Mouse (Mus musculus) neural tube, embryonic 14.5 days (tissue): Measurements from ENCODE around the gene Eya2. TPM values are rescaled to one million over a fixed set of nuclear protein-coding genes. Genes with fewer than 3 reads are reported as not detected.

Experiments
- ATAC-seq: fragments of 200-750 bp; cut with Nextera tagmentation; 2 replicates; pipeline ENCODE4 v1.8.0; 2017; ENCODE audit warnings: low read depth, mild to moderate bottlenecking, moderate TSS enrichment, moderate library complexity
- H3K27ac ChIP-seq: fragments of 300-500 bp; sonication (generic); 2 replicates; pipeline ENCODE4 v1.5.1; 2014; ENCODE audit warnings: low read depth, mild to moderate bottlenecking, control low read depth, low read length, moderate library complexity, mixed read lengths
- H3K27me3 ChIP-seq: fragments of 300-500 bp; sonication (generic); 2 replicates; pipeline ENCODE4 v1.6.1; 2014; ENCODE audit warnings: low read length; ENCODE audit not compliant: control insufficient read depth, insufficient read depth
- H3K36me3 ChIP-seq: fragments of 300-500 bp; sonication (generic); 2 replicates; pipeline ENCODE4 v1.6.1; 2014; ENCODE audit warnings: low read length, mixed read lengths; ENCODE audit not compliant: control insufficient read depth, insufficient read depth
- H3K4me1 ChIP-seq: fragments of 300-500 bp; sonication (generic); 2 replicates; pipeline ENCODE4 v1.6.1; 2014; ENCODE audit warnings: low read length; ENCODE audit not compliant: control insufficient read depth, insufficient read depth
- H3K4me2 ChIP-seq: fragments of 300-500 bp; sonication (generic); 2 replicates; pipeline ENCODE4 v1.6.1; 2014; ENCODE audit warnings: mild to moderate bottlenecking, low read depth, low read length, control low read depth
- H3K4me3 ChIP-seq: fragments of 300-500 bp; sonication (generic); 2 replicates; pipeline ENCODE4 v1.5.1; 2014; ENCODE audit warnings: low read depth, low read length, control low read depth, mixed read lengths
- H3K9ac ChIP-seq: fragments of 300-500 bp; sonication (generic); replicated peaks from 2 replicates; pipeline ENCODE4 v1.6.1; 2014; ENCODE audit warnings: low read depth, mild to moderate bottlenecking, control low read depth, low read length, mixed read lengths
- H3K9me3 ChIP-seq: fragments of 300-500 bp; sonication (generic); 2 replicates; pipeline ENCODE4 v1.6.1; 2016; ENCODE audit warnings: low read length; ENCODE audit not compliant: control insufficient read depth
- WGBS: fragments of 180-500 bp; shearing (Covaris S2); extraction: QIAGEN DNeasy Blood & Tissue Kit; methylation state at CpG from one replicate; pipeline ENCODE4 v1.1.7; 2014; 5-methylcytosine and 5-hydroxymethylcytosine counted together
- polyA plus RNA-seq: library from polyadenylated mRNA; unstranded; fragments of >200 nt; fragmentation: Nextera tagmentation; extraction: Ambion mirVana; gene quantifications from 2 replicates; pipeline ENCODE4 v1.2.1, GENCODE M21; 2014

Gene Eya2
- polyA plus RNA-seq, 1 experiment from 2014 or later: 4.7 TPM

GRCm38 (mm10) chr2:165786467-165786866, 191.6 kb downstream of the Eya2 start:
- Histone ChIP-seq H3K27me3 (no peaks in the 10 kb centered on the region), H3K9me3 (no peaks in the 10 kb centered on the region), H3K4me3 (no peak overlapping the region), H3K36me3 (peaks cover 40% of the 10 kb centered on the region), H3K4me1 (peaks cover 10% of the 10 kb centered on the region; the same call in 1 of the 2 replicates), H3K27ac (no peak overlapping the region), H3K9ac (no peak overlapping the region), H3K4me2 (no peak overlapping the region)
- ATAC-seq: no peak
- 74% methylated on average over 1 of the region's 1 CpGs for WGBS

GRCm38 (mm10) chr2:165788005-165788404, 193.2 kb downstream of the Eya2 start:
- WGBS: 43% methylated on average over 11 of the region's 11 CpGs
- peak; percentile 38; the same call in 1 of the 2 replicates for ATAC-seq

GRCm38 (mm10) chr2:165788796-165789195, 194.0 kb downstream of the Eya2 start:
- Histone ChIP-seq H3K9ac (no peak overlapping the region), H3K9me3 (no peaks in the 10 kb centered on the region), H3K4me2 (no peak overlapping the region), H3K27ac (no peak overlapping the region), H3K36me3 (peaks cover 56% of the 10 kb centered on the region), H3K4me1 (peaks cover 10% of the 10 kb centered on the region; the same call in 1 of the 2 replicates), H3K27me3 (no peaks in the 10 kb centered on the region), H3K4me3 (no peak overlapping the region)
- 95% methylated on average over 9 of the region's 9 CpGs for WGBS
- no peak for ATAC-seq

More at GRCm38 (mm10) chr2:165788005-165788404, 193.2 kb downstream of the Eya2 start:
- H3K4me3 ChIP-seq: no peak overlapping the region
- H3K4me2 ChIP-seq: no peak overlapping the region
- no peaks in the 10 kb centered on the region for H3K27me3 ChIP-seq
- H3K36me3 ChIP-seq: peaks cover 49% of the 10 kb centered on the region
- H3K9me3 ChIP-seq: no peaks in the 10 kb centered on the region
- H3K4me1 ChIP-seq: peaks cover 10% of the 10 kb centered on the region; the same call in 1 of the 2 replicates
- H3K27ac ChIP-seq: no peak overlapping the region
- no peak overlapping the region for H3K9ac ChIP-seq

- Histone ChIP-seq H3K9ac (no peak overlapping the region), H3K27ac (peak overlapping the region; percentile 28; the same call in 1 of the 2 replicates), H3K4me2 (no peak overlapping the region), H3K4me1 (peaks cover 10% of the 10 kb centered on the region; the same call in 1 of the 2 replicates), H3K36me3 (peaks cover 56% of the 10 kb centered on the region), H3K27me3 (no peaks in the 10 kb centered on the region), H3K9me3 (no peaks in the 10 kb centered on the region), H3K4me3 (no peak overlapping the region)
- no peak for ATAC-seq
- 73% methylated on average over 3 of the region's 3 CpGs for WGBS
Observed at GRCm38 (mm10) chr2:165789667-165790066, 194.8 kb downstream of the Eya2 start.

- peaks cover 62% of the 10 kb centered on the region for H3K36me3 ChIP-seq
- no peak overlapping the region for H3K4me3 ChIP-seq
- ATAC-seq: 0 out of 2 replicates have a peak, but pooled peaks have one; percentile 32
- no peak overlapping the region for H3K9ac ChIP-seq
- no peaks in the 10 kb centered on the region for H3K27me3 ChIP-seq
- peaks cover 10% of the 10 kb centered on the region; the same call in 1 of the 2 replicates for H3K4me1 ChIP-seq
- H3K9me3 ChIP-seq: no peaks in the 10 kb centered on the region
- 34% methylated on average over 7 of the region's 7 CpGs for WGBS
- H3K27ac ChIP-seq: no peak overlapping the region
- no peak overlapping the region for H3K4me2 ChIP-seq
Observed at GRCm38 (mm10) chr2:165791026-165791425, 196.2 kb downstream of the Eya2 start.

DNA sequence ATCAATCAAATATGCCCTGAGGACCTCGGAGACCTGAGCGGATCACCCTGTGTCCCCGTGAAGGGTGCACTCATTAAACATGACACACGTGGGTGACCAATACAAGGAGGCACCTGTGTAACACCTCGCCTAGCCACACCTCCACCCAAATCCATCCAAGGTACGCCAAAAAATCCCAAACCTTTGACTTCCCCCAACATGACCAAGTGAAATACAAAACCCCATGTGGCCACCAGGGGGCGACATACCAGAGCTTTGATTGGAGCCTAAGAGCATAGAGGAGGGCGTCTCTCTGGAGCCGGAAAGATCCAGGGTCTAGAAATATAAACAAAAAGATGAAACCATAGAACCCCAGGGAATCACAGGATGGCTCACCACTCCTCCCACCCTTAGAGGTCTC, 196.8 kb downstream of the Eya2 start:
- Histone ChIP-seq H3K4me3 (no peak overlapping the region), H3K27me3 (no peaks in the 10 kb centered on the region), H3K4me2 (no peak overlapping the region), H3K9ac (no peak overlapping the region), H3K27ac (no peak overlapping the region), H3K36me3 (peaks cover 64% of the 10 kb centered on the region), H3K9me3 (no peaks in the 10 kb centered on the region), H3K4me1 (peaks cover 10% of the 10 kb centered on the region; the same call in 1 of the 2 replicates)
- ATAC-seq: no peak
- 69% methylated on average over 9 of the region's 9 CpGs for WGBS

DNA sequence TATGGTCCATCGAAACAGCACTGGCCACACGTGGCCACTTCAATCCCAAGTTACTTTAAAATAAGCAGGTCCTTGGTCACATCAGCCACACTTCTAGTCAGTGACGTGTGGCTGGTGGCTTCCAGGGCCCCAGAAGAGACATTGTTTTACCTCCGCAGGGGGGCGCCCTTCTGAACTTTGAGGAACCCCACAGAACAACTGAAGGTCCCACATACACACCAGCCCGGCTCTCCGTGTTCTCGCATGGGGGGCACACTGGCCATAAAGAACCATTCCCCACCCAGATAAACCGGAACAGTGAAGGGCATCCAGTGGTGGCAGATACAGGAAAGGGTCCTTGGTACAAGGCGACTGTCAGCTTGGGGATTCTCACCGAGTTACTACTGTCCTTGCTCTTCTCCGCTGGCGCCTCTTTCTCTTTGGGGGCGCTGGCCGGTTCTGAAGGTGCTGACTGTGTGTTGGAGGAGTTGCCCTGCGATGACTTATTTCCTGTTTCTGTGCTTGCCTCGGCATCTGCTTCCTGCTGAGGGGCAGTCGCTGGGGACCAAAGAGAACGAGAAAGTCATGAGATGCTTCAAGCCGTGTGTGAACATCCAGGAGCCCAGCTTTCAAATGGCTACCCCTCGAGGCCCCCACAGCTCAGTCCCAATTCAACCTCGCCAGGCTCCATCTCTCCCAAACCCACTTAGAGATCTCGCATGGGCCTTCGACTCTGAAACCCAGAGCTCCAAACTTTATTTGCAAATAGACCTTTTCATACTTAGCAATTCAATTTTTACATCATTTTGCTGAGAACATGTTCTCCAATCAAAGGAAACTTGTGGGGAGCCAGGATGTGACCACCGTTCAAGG, 197.8 kb downstream of the Eya2 start:
- no peak overlapping the region for H3K27ac ChIP-seq
- H3K36me3 ChIP-seq: peaks cover 67% of the 10 kb centered on the region
- 90% methylated on average over 25 of the region's 25 CpGs for WGBS
- H3K27me3 ChIP-seq: no peaks in the 10 kb centered on the region
- no peak for ATAC-seq
- no peak overlapping the region for H3K9ac ChIP-seq
- no peak overlapping the region for H3K4me3 ChIP-seq
- H3K9me3 ChIP-seq: no peaks in the 10 kb centered on the region
- H3K4me2 ChIP-seq: no peak overlapping the region
- peaks cover 7% of the 10 kb centered on the region; the same call in 1 of the 2 replicates for H3K4me1 ChIP-seq

GRCm38 (mm10) chr2:165793283-165793638, 198.4 kb downstream of the Eya2 start:
- Histone ChIP-seq H3K27me3 (no peaks in the 10 kb centered on the region), H3K4me1 (peaks cover 6% of the 10 kb centered on the region; the same call in 1 of the 2 replicates), H3K27ac (no peak overlapping the region), H3K9ac (no peak overlapping the region), H3K9me3 (no peaks in the 10 kb centered on the region), H3K36me3 (peaks cover 67% of the 10 kb centered on the region), H3K4me2 (no peak overlapping the region), H3K4me3 (no peak overlapping the region)
- no peak for ATAC-seq
- WGBS: 88% methylated on average over 3 of the region's 3 CpGs

DNA sequence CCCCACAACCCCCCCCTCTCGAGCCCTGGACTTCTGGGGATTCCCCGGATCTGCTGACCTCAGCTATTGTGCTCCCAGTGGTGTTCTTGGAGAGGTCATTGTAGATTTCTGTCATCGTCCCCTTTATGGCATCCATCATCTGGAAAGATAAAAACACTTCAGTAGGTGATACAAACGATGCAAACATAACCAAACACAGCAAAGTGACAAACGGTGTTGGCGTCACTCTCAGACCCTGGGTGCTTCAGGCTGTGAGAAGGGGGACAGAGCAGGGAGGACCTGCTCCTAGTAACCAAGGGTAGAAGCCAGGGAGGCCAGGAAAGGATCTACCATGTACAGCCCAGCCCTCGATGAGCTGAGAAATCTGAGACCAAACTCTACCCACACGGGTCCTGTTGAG, 203.0 kb downstream of the Eya2 start:
- Histone ChIP-seq H3K27ac (no peak overlapping the region), H3K36me3 (peaks cover 37% of the 10 kb centered on the region), H3K4me2 (no peak overlapping the region), H3K9ac (no peak overlapping the region), H3K4me1 (no peaks in the 10 kb centered on the region), H3K27me3 (no peaks in the 10 kb centered on the region), H3K4me3 (no peak overlapping the region), H3K9me3 (no peaks in the 10 kb centered on the region)
- WGBS: 52% methylated on average over 8 of the region's 8 CpGs
- no peak for ATAC-seq
